Mouse (Mus musculus): Measurements from ENCODE around the gene Flnb. TPM values are rescaled to one million over a fixed set of nuclear protein-coding genes. Genes with fewer than 3 reads are reported as not detected.

The Flnb gene
- polyA plus RNA-seq, 1 experiment from 2014 or later, result 13.1 TPM

- WGBS (ENCODE audit: insufficient replicate concordance), result 82% methylated on average over 5 of the region's 5 CpGs
- no peaks in the 10 kb centered on the region for H3K36me3 ChIP-seq (ENCODE audit: control insufficient read depth, insufficient read depth, low read length)
Observed at GRCm38 (mm10) chr14:7838564-7839089, 20.9 kb downstream of the Flnb start.

DNA sequence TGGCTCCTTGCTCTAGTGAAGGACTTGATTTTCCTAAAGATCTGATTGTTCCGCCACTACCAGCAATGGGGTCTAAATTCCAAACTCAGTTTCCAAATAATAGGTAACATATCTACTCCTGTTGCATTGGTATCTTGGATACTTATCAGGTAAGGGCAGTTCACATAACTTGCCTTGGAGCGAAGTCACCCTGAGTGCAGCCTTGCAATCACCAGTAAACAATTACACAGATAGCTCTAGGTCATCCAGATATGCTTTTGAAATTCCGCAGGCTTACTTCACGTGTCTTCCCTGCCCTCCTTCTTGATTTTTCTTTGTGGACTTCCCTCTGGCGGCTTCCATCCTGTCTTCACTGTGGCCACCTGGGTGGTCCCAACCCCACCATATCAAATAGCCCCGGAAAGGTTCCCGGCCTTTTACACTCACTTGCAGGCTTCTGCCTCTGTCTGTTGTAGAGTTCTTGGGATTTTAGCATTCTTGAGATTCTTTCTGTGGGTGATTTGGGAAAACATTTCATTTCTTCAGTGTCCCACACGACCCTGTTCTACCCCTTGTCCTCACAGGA lies 22.3 kb downstream of the Flnb start:
- Histone ChIP-seq H3K27ac (ENCODE audit: low read depth, low read length) (no peak overlapping the region), H3K4me2 (no peak overlapping the region), H3K27me3 (ENCODE audit: control insufficient read depth, insufficient read depth, low read length) (no peaks in the 10 kb centered on the region), H3K9me3 (replicated peaks; ENCODE audit: control insufficient read depth, low read length) (no peaks in the 10 kb centered on the region), H3K4me3 (ENCODE audit: low read depth, low read length) (no peak overlapping the region), H3K9ac (ENCODE audit: low read depth, low read length) (no peak overlapping the region), H3K36me3 (ENCODE audit: control insufficient read depth, insufficient read depth, low read length) (no peaks in the 10 kb centered on the region), H3K4me1 (ENCODE audit: control insufficient read depth, insufficient read depth, low read length) (peaks cover 5% of the 10 kb centered on the region; the same call in 1 of the 2 replicates)
- 34% methylated on average over 8 of the region's 8 CpGs for WGBS (ENCODE audit: insufficient replicate concordance)
- ATAC-seq (replicated peaks; ENCODE audit: insufficient number of reproducible peaks, low FRiP score, low TSS enrichment), result no peak

More at GRCm38 (mm10) chr14:7838564-7839089, 20.9 kb downstream of the Flnb start:
- Histone ChIP-seq H3K4me3 (ENCODE audit: low read depth, low read length) (no peak overlapping the region), H3K4me2 (no peak overlapping the region), H3K9me3 (replicated peaks; ENCODE audit: control insufficient read depth, low read length) (no peaks in the 10 kb centered on the region), H3K27me3 (ENCODE audit: control insufficient read depth, insufficient read depth, low read length) (no peaks in the 10 kb centered on the region), H3K4me1 (ENCODE audit: control insufficient read depth, insufficient read depth, low read length) (peaks cover 5% of the 10 kb centered on the region; the same call in 1 of the 2 replicates), H3K27ac (ENCODE audit: low read depth, low read length) (no peak overlapping the region), H3K9ac (ENCODE audit: low read depth, low read length) (no peak overlapping the region)
- no peak for ATAC-seq (replicated peaks; ENCODE audit: insufficient number of reproducible peaks, low FRiP score, low TSS enrichment)

DNA sequence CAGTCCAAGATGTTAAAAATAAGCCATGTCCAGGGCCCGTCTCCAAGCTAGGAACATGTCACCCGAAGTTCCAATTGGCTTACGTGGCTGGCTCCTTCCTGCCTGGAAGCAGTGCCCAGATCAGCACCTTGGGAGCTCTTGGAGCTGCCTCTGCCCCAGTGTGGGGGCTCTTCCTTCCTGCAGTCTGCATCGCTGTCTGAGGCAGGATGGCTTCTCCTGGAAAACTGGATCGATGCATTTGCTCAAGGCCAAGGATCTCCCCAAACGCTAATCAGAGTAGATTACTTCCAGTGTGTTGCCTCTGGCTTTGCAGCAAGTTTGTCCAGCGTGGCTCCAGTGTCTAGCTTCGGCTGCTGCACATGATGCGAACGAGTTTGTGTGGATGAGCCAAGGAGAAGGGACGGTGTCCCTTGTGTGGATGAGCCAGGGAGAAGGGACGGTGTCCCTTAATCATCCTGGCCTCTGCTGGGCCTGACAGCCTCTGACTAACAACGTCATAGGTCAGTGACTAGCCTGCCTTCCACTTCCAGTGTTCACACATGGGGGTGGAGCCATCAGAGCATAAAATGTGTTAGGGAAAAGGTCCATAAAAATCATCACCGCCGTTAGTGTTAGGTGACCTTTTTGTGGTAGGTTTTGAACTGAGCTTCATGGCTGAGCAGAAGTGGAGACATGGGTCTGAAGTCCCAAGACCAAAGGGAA lies 25.0 kb downstream of the Flnb start:
- H3K4me3 ChIP-seq (ENCODE audit: low read depth, low read length), result no peak overlapping the region
- peaks cover 13% of the 10 kb centered on the region for H3K4me1 ChIP-seq (ENCODE audit: control insufficient read depth, insufficient read depth, low read length)
- 60% methylated on average over 15 of the region's 15 CpGs for WGBS (ENCODE audit: insufficient replicate concordance)
- ATAC-seq (replicated peaks; ENCODE audit: insufficient number of reproducible peaks, low FRiP score, low TSS enrichment), result no peak
- H3K9me3 ChIP-seq (replicated peaks; ENCODE audit: control insufficient read depth, low read length), result no peaks in the 10 kb centered on the region
- no peak overlapping the region for H3K9ac ChIP-seq (ENCODE audit: low read depth, low read length)
- H3K36me3 ChIP-seq (ENCODE audit: control insufficient read depth, insufficient read depth, low read length), result no peaks in the 10 kb centered on the region
- no peak overlapping the region for H3K27ac ChIP-seq (ENCODE audit: low read depth, low read length)
- no peaks in the 10 kb centered on the region for H3K27me3 ChIP-seq (ENCODE audit: control insufficient read depth, insufficient read depth, low read length)
- no peak overlapping the region for H3K4me2 ChIP-seq

- Histone ChIP-seq H3K27ac (ENCODE audit: low read depth, low read length) (no peak overlapping the region; the same call in 1 of the 2 replicates), H3K4me2 (no peak overlapping the region), H3K4me3 (ENCODE audit: low read depth, low read length) (no peak overlapping the region), H3K36me3 (ENCODE audit: control insufficient read depth, insufficient read depth, low read length) (no peaks in the 10 kb centered on the region), H3K4me1 (ENCODE audit: control insufficient read depth, insufficient read depth, low read length) (peaks cover 43% of the 10 kb centered on the region), H3K9me3 (replicated peaks; ENCODE audit: control insufficient read depth, low read length) (no peaks in the 10 kb centered on the region), H3K9ac (ENCODE audit: low read depth, low read length) (no peak overlapping the region), H3K27me3 (ENCODE audit: control insufficient read depth, insufficient read depth, low read length) (no peaks in the 10 kb centered on the region)
- WGBS (ENCODE audit: insufficient replicate concordance), result 69% methylated on average over 4 of the region's 4 CpGs
- ATAC-seq (replicated peaks; ENCODE audit: insufficient number of reproducible peaks, low FRiP score, low TSS enrichment), result no peak
Observed at GRCm38 (mm10) chr14:7846696-7847095, 28.9 kb downstream of the Flnb start.

- ATAC-seq (replicated peaks; ENCODE audit: insufficient number of reproducible peaks, low FRiP score, low TSS enrichment), result no peak
- no peak overlapping the region for H3K4me3 ChIP-seq (ENCODE audit: low read depth, low read length)
- H3K27me3 ChIP-seq (ENCODE audit: control insufficient read depth, insufficient read depth, low read length), result no peaks in the 10 kb centered on the region
- WGBS (ENCODE audit: insufficient replicate concordance), result 21% methylated on average over 5 of the region's 5 CpGs
- H3K9me3 ChIP-seq (replicated peaks; ENCODE audit: control insufficient read depth, low read length), result no peaks in the 10 kb centered on the region
- H3K9ac ChIP-seq (ENCODE audit: low read depth, low read length), result no peak overlapping the region
- H3K27ac ChIP-seq (ENCODE audit: low read depth, low read length), result peak overlapping the region; percentile 54
- no peaks in the 10 kb centered on the region for H3K36me3 ChIP-seq (ENCODE audit: control insufficient read depth, insufficient read depth, low read length)
- H3K4me1 ChIP-seq (ENCODE audit: control insufficient read depth, insufficient read depth, low read length), result peaks cover 47% of the 10 kb centered on the region
- no peak overlapping the region for H3K4me2 ChIP-seq
Observed at GRCm38 (mm10) chr14:7847746-7848232, 30.0 kb downstream of the Flnb start.

- 28% methylated on average over 3 of the region's 3 CpGs for WGBS (ENCODE audit: insufficient replicate concordance)
- no peak for ATAC-seq (replicated peaks; ENCODE audit: insufficient number of reproducible peaks, low FRiP score, low TSS enrichment)
- H3K36me3 ChIP-seq (ENCODE audit: control insufficient read depth, insufficient read depth, low read length), result no peaks in the 10 kb centered on the region
- no peak overlapping the region for H3K4me3 ChIP-seq (ENCODE audit: low read depth, low read length)
- H3K27me3 ChIP-seq (ENCODE audit: control insufficient read depth, insufficient read depth, low read length), result no peaks in the 10 kb centered on the region
- H3K4me1 ChIP-seq (ENCODE audit: control insufficient read depth, insufficient read depth, low read length), result peaks cover 62% of the 10 kb centered on the region
- H3K9me3 ChIP-seq (replicated peaks; ENCODE audit: control insufficient read depth, low read length), result no peaks in the 10 kb centered on the region
- peak overlapping the region; percentile 72 for H3K27ac ChIP-seq (ENCODE audit: low read depth, low read length)
- H3K4me2 ChIP-seq, result peak overlapping the region; percentile 38
- no peak overlapping the region for H3K9ac ChIP-seq (ENCODE audit: low read depth, low read length)
Observed at GRCm38 (mm10) chr14:7850913-7851312, 33.2 kb downstream of the Flnb start.

- H3K9me3 ChIP-seq (replicated peaks; ENCODE audit: control insufficient read depth, low read length), result no peaks in the 10 kb centered on the region
- H3K27ac ChIP-seq (ENCODE audit: low read depth, low read length), result peak overlapping the region; percentile 72
- peaks cover 61% of the 10 kb centered on the region for H3K4me1 ChIP-seq (ENCODE audit: control insufficient read depth, insufficient read depth, low read length)
- peak; percentile 63 for ATAC-seq (replicated peaks; ENCODE audit: insufficient number of reproducible peaks, low FRiP score, low TSS enrichment)
- 0 out of 2 replicates have a peak overlapping the region, but pooled peaks have one; percentile 24 for H3K9ac ChIP-seq (ENCODE audit: low read depth, low read length)
- H3K27me3 ChIP-seq (ENCODE audit: control insufficient read depth, insufficient read depth, low read length), result no peaks in the 10 kb centered on the region
- H3K4me3 ChIP-seq (ENCODE audit: low read depth, low read length), result no peak overlapping the region
- no peaks in the 10 kb centered on the region for H3K36me3 ChIP-seq (ENCODE audit: control insufficient read depth, insufficient read depth, low read length)
- peak overlapping the region; percentile 38 for H3K4me2 ChIP-seq
- 1% methylated on average over 5 of the region's 5 CpGs for WGBS (ENCODE audit: insufficient replicate concordance)
Observed at GRCm38 (mm10) chr14:7851543-7852065, 33.8 kb downstream of the Flnb start.

- WGBS (ENCODE audit: insufficient replicate concordance), result 13% methylated on average over 11 of the region's 11 CpGs
- Histone ChIP-seq H3K9me3 (replicated peaks; ENCODE audit: control insufficient read depth, low read length) (no peaks in the 10 kb centered on the region), H3K27me3 (ENCODE audit: control insufficient read depth, insufficient read depth, low read length) (no peaks in the 10 kb centered on the region), H3K27ac (ENCODE audit: low read depth, low read length) (peak overlapping the region; percentile 57), H3K4me1 (ENCODE audit: control insufficient read depth, insufficient read depth, low read length) (peaks cover 48% of the 10 kb centered on the region), H3K4me3 (ENCODE audit: low read depth, low read length) (no peak overlapping the region), H3K4me2 (peak overlapping the region; percentile 5), H3K36me3 (ENCODE audit: control insufficient read depth, insufficient read depth, low read length) (no peaks in the 10 kb centered on the region), H3K9ac (ENCODE audit: low read depth, low read length) (no peak overlapping the region)
- 0 out of 2 replicates have a peak, but pooled peaks have one; percentile 47 for ATAC-seq (replicated peaks; ENCODE audit: insufficient number of reproducible peaks, low FRiP score, low TSS enrichment)
Observed at GRCm38 (mm10) chr14:7853691-7854090, 35.9 kb downstream of the Flnb start.
